Mouse (Mus musculus): ENCODE data around the gene Smg6.

DNA sequence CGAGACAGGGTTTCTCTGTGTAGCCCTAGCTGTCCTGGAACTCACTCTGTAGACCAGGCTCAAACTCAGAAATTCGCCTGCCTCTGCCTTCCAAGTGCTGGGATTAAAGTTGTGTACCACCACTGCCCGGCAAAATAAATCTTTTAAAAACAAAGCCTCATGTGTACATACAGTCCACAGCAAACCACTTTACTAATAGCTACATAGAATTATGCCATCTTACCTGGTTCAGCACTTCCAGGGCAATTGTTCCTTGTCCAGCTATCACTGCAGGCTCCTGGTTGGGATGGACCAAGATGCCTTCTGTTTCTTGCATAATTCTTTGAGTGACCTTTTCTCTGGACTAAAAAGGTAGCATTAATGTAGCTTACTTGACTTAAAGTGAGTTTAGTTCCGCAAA, 15.6 kb upstream of the Smg6 start:
- TF ChIP-seq POLR2A (IDR thresholded peaks at IDR 0.05; ENCODE audit: borderline replicate concordance, extremely low read depth, low read depth, low read length) (no peak), CTCF (IDR thresholded peaks at IDR 0.05; ENCODE audit: insufficient read depth, low read length) (no peak)

Measured in lung, adult 2 months (tissue).